Mouse (Mus musculus): ENCODE results near the gene Zbtb20.

DNA sequence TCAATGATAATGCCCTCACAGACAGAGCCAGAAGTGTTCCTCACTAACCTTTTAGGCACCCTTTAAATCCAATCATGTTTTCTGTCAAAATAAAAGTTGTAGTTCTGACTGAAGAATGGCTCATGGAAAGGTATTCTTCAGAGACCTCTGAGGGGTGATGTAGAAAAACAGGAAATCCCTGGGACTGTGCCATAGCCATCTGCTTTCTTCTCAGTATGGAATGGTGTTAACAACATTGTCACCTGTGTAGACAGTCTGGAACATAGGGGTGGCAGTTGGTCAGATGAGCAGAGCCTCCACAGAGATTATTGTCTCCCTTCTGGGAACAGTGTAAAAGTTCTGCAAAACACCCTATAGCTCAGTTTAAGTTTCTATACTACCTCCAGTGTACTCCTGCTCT, 732.4 kb downstream of the Zbtb20 start:
- TF ChIP-seq CTCF (IDR thresholded peaks at IDR 0.05; ENCODE audit: low read depth) (no peak), EP300 (IDR thresholded peaks at IDR 0.05; ENCODE audit: low read depth) (no peak)

Measured in liver, embryonic 14.5 days (tissue).